Mouse (Mus musculus): ENCODE measurements at regions not wholly inside any gene's neighbourhood (a gene's known extent, or its start where the extent isn't known, plus 50 kb on each side); places are given as distances from the start of the nearest gene placed in this dataset.

DNA sequence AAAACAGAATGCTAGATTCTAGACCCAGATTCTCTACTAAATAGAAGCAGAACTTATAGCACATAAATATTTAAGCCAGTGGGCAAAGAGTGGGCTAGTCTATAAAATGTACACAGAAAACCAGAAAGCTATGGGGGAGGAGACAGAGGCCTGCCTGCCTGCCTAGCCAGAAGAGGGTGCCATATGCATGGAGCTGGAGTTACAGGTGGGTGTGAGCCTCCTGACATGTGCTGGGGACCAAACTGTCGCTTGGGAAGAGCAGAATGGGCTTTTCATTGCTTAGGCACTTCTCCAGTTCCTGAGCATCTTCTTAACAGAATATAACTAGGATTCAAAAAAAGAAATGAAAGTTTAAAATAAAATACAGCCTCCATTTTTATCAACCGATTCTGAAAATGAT is 200.8 kb downstream of the Rap2a start:
- H3K9me3 ChIP-seq (replicated peaks; ENCODE audit: control insufficient read depth, low read length, poor library complexity, severe bottlenecking) = no peaks in the 10 kb centered on the region
- H3K4me3 ChIP-seq (ENCODE audit: low read depth, low read length) = no peak overlapping the region
- no peak overlapping the region for H3K27ac ChIP-seq (ENCODE audit: low read length)
- H3K36me3 ChIP-seq (ENCODE audit: control insufficient read depth, insufficient read depth, low read length) = no peaks in the 10 kb centered on the region
- no peaks in the 10 kb centered on the region for H3K4me1 ChIP-seq (ENCODE audit: control insufficient read depth, insufficient read depth, low read length)
- H3K27me3 ChIP-seq (ENCODE audit: control insufficient read depth, insufficient read depth, low read depth, low read length) = no peaks in the 10 kb centered on the region
- no peak overlapping the region for H3K4me2 ChIP-seq (ENCODE audit: low read length)
- H3K9ac ChIP-seq (ENCODE audit: low read depth, low read length) = no peak overlapping the region
- ATAC-seq = no peak
- 75% methylated on average over 2 of the region's 2 CpGs for WGBS

- ATAC-seq = no peak
- Histone ChIP-seq H3K9ac (ENCODE audit: low read depth, low read length) (no peak overlapping the region), H3K27me3 (ENCODE audit: control insufficient read depth, insufficient read depth, low read depth, low read length) (no peaks in the 10 kb centered on the region), H3K27ac (ENCODE audit: low read length) (no peak overlapping the region), H3K4me1 (ENCODE audit: control insufficient read depth, insufficient read depth, low read length) (no peaks in the 10 kb centered on the region), H3K4me2 (ENCODE audit: low read length) (no peak overlapping the region), H3K4me3 (ENCODE audit: low read depth, low read length) (no peak overlapping the region), H3K9me3 (replicated peaks; ENCODE audit: control insufficient read depth, low read length, poor library complexity, severe bottlenecking) (no peaks in the 10 kb centered on the region), H3K36me3 (ENCODE audit: control insufficient read depth, insufficient read depth, low read length) (no peaks in the 10 kb centered on the region)
- 93% methylated on average over 2 of the region's 2 CpGs for WGBS
Observed at GRCm38 (mm10) chr14:120680272-120680671, 202.0 kb downstream of the Rap2a start.

- no peak overlapping the region for H3K27ac ChIP-seq (ENCODE audit: low read length)
Observed at GRCm38 (mm10) chr14:120685263-120685662, 207.0 kb downstream of the Rap2a start.

DNA sequence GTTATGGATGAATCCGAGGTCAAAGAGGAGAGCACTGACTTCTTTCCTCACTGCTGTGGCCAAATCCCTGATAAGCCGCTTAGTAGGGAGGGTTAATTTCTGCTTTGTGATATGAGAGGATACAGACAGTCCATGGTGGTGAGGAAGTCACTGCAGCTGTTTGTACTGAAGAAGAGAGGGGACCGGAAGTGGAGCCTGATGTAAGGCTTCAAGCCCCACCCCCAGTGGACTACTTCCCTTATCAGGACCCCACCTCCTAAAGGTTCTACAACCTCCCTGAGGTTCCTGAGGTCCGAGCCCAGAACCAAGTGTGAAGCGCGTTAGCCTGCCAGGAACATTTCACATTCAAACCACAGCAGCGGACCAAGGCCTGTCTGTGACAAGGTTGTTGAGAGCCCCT is 207.6 kb downstream of the Rap2a start:
- Histone ChIP-seq H3K27me3 (ENCODE audit: control insufficient read depth, insufficient read depth, low read depth, low read length) (no peaks in the 10 kb centered on the region), H3K9me3 (replicated peaks; ENCODE audit: control insufficient read depth, low read length, poor library complexity, severe bottlenecking) (no peaks in the 10 kb centered on the region), H3K9ac (ENCODE audit: low read depth, low read length) (no peak overlapping the region), H3K4me2 (ENCODE audit: low read length) (no peak overlapping the region), H3K27ac (ENCODE audit: low read length) (no peak overlapping the region), H3K36me3 (ENCODE audit: control insufficient read depth, insufficient read depth, low read length) (no peaks in the 10 kb centered on the region), H3K4me3 (ENCODE audit: low read depth, low read length) (no peak overlapping the region), H3K4me1 (ENCODE audit: control insufficient read depth, insufficient read depth, low read length) (no peaks in the 10 kb centered on the region)
- ATAC-seq = no peak
- WGBS = 94% methylated on average over 7 of the region's 7 CpGs

More at GRCm38 (mm10) chr14:120685263-120685662, 207.0 kb downstream of the Rap2a start:
- Histone ChIP-seq H3K27me3 (ENCODE audit: control insufficient read depth, insufficient read depth, low read depth, low read length) (no peaks in the 10 kb centered on the region), H3K9ac (ENCODE audit: low read depth, low read length) (no peak overlapping the region), H3K4me2 (ENCODE audit: low read length) (no peak overlapping the region), H3K9me3 (replicated peaks; ENCODE audit: control insufficient read depth, low read length, poor library complexity, severe bottlenecking) (no peaks in the 10 kb centered on the region), H3K36me3 (ENCODE audit: control insufficient read depth, insufficient read depth, low read length) (no peaks in the 10 kb centered on the region), H3K4me3 (ENCODE audit: low read depth, low read length) (no peak overlapping the region), H3K4me1 (ENCODE audit: control insufficient read depth, insufficient read depth, low read length) (no peaks in the 10 kb centered on the region)
- no peak for ATAC-seq
- 82% methylated on average over 4 of the region's 4 CpGs for WGBS

DNA sequence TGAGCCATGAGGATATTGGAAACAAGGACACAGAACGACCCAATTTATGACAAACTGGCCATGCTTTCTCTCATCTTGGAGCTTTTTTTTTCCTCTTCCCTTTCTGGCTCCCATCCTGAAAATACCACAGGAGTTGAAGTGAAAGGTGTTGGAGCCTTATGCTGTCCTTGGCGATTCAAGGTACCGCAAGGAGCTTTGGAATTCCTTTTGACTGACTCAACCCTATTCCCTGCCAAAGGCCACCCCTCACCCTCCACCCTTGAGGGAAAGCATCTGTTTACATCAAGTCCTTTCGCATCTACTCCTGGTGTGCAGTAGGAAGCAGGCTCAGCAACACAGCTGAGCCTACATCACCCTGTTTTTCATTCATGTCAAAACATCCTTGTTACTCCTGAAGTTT is 208.5 kb downstream of the Rap2a start:
- H3K9ac ChIP-seq (ENCODE audit: low read depth, low read length) = no peak overlapping the region
- H3K4me2 ChIP-seq (ENCODE audit: low read length) = no peak overlapping the region
- ATAC-seq = no peak
- no peaks in the 10 kb centered on the region for H3K9me3 ChIP-seq (replicated peaks; ENCODE audit: control insufficient read depth, low read length, poor library complexity, severe bottlenecking)
- no peaks in the 10 kb centered on the region for H3K27me3 ChIP-seq (ENCODE audit: control insufficient read depth, insufficient read depth, low read depth, low read length)
- H3K4me1 ChIP-seq (ENCODE audit: control insufficient read depth, insufficient read depth, low read length) = no peaks in the 10 kb centered on the region
- 87% methylated on average over 4 of the region's 4 CpGs for WGBS
- H3K36me3 ChIP-seq (ENCODE audit: control insufficient read depth, insufficient read depth, low read length) = no peaks in the 10 kb centered on the region
- no peak overlapping the region for H3K27ac ChIP-seq (ENCODE audit: low read length)
- H3K4me3 ChIP-seq (ENCODE audit: low read depth, low read length) = no peak overlapping the region

DNA sequence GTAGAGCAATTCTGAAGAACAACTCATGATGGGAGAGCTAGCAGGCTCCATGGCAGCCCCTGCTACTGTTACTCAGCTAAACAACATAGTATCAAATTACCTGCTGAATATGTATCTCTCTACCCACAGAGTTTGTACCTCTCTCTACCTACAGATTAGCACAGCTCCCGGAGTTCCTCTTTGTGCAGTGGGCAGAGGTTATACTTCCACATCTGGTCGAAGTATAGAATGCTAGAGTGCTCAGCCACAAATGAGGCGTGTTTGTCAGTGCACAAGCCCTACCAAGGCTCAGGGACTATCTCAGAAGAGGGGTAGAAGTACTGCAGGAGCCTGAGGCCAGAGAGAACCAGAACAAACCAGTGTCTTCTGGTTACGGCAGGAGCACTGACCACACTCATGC is 211.6 kb upstream of the Ipo5 start:
- no peaks in the 10 kb centered on the region for H3K27me3 ChIP-seq (ENCODE audit: control insufficient read depth, insufficient read depth, low read depth, low read length)
- H3K9ac ChIP-seq (ENCODE audit: low read depth, low read length) = no peak overlapping the region
- H3K4me3 ChIP-seq (ENCODE audit: low read depth, low read length) = no peak overlapping the region
- H3K27ac ChIP-seq (ENCODE audit: low read length) = no peak overlapping the region
- no peak overlapping the region for H3K4me2 ChIP-seq (ENCODE audit: low read length)
- no peak for ATAC-seq
- H3K36me3 ChIP-seq (ENCODE audit: control insufficient read depth, insufficient read depth, low read length) = no peaks in the 10 kb centered on the region
- 78% methylated on average over 4 of the region's 4 CpGs for WGBS
- H3K4me1 ChIP-seq (ENCODE audit: control insufficient read depth, insufficient read depth, low read length) = no peaks in the 10 kb centered on the region
- no peaks in the 10 kb centered on the region for H3K9me3 ChIP-seq (replicated peaks; ENCODE audit: control insufficient read depth, low read length, poor library complexity, severe bottlenecking)

DNA sequence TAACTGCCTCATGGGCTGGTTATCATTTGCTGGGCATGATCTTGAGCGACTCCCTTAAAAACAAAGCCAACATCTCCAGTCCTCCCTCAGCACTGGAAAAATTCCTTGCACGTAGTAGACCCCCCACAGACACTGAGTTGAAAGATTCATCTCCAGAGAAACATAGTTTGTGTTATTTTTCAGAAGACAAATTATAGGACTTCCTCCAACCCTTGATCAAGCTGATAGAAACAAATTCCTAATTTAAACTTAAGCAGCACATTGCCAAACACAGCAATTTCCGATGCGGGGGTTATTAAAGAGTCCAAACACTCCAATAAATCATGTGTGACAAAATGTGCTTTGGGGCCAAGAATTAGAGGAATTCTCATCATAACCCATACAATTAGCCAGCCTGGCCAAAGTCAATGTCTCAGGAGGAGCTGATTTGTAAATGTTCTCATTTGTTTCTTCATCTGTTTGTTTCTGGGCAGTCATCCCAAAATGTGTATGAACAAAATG is 205.7 kb upstream of the Ipo5 start:
- H3K4me2 ChIP-seq (ENCODE audit: low read length) = no peak overlapping the region
- H3K9ac ChIP-seq (ENCODE audit: low read depth, low read length) = no peak overlapping the region
- H3K27ac ChIP-seq (ENCODE audit: low read length) = no peak overlapping the region
- no peaks in the 10 kb centered on the region for H3K9me3 ChIP-seq (replicated peaks; ENCODE audit: control insufficient read depth, low read length, poor library complexity, severe bottlenecking)
- H3K4me3 ChIP-seq (ENCODE audit: low read depth, low read length) = no peak overlapping the region
- H3K27me3 ChIP-seq (ENCODE audit: control insufficient read depth, insufficient read depth, low read depth, low read length) = no peaks in the 10 kb centered on the region
- no peaks in the 10 kb centered on the region for H3K36me3 ChIP-seq (ENCODE audit: control insufficient read depth, insufficient read depth, low read length)
- H3K4me1 ChIP-seq (ENCODE audit: control insufficient read depth, insufficient read depth, low read length) = peaks cover 8% of the 10 kb centered on the region; the same call in 1 of the 2 replicates
- 80% methylated on average over 4 of the region's 4 CpGs for WGBS
- ATAC-seq = no peak

DNA sequence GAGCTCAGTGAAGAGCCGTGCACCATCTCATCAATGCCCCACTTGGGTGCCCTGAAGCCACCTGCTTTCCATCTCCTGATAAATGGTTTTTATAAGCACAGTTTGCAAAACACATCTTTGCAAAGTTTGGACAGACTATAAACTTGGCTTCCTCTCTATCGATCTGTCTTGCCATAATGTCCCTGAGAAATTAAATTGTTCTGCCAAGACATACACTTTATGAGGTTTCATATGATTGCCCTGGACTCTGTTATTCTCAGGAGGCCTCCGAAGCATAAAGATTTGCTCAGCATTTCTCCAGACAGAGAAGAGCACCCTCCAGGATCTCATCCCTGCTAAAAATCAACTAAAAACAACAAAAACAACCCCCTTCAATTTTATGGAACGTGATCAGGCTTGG is 200.2 kb upstream of the Ipo5 start:
- Histone ChIP-seq H3K9me3 (replicated peaks; ENCODE audit: control insufficient read depth, low read length, poor library complexity, severe bottlenecking) (no peaks in the 10 kb centered on the region), H3K27ac (ENCODE audit: low read length) (no peak overlapping the region), H3K27me3 (ENCODE audit: control insufficient read depth, insufficient read depth, low read depth, low read length) (no peaks in the 10 kb centered on the region), H3K4me2 (ENCODE audit: low read length) (no peak overlapping the region), H3K4me3 (ENCODE audit: low read depth, low read length) (no peak overlapping the region), H3K36me3 (ENCODE audit: control insufficient read depth, insufficient read depth, low read length) (no peaks in the 10 kb centered on the region), H3K9ac (ENCODE audit: low read depth, low read length) (no peak overlapping the region), H3K4me1 (ENCODE audit: control insufficient read depth, insufficient read depth, low read length) (peaks cover 8% of the 10 kb centered on the region; the same call in 1 of the 2 replicates)
- ATAC-seq = no peak
- WGBS = 91% methylated on average over 4 of the region's 4 CpGs

DNA sequence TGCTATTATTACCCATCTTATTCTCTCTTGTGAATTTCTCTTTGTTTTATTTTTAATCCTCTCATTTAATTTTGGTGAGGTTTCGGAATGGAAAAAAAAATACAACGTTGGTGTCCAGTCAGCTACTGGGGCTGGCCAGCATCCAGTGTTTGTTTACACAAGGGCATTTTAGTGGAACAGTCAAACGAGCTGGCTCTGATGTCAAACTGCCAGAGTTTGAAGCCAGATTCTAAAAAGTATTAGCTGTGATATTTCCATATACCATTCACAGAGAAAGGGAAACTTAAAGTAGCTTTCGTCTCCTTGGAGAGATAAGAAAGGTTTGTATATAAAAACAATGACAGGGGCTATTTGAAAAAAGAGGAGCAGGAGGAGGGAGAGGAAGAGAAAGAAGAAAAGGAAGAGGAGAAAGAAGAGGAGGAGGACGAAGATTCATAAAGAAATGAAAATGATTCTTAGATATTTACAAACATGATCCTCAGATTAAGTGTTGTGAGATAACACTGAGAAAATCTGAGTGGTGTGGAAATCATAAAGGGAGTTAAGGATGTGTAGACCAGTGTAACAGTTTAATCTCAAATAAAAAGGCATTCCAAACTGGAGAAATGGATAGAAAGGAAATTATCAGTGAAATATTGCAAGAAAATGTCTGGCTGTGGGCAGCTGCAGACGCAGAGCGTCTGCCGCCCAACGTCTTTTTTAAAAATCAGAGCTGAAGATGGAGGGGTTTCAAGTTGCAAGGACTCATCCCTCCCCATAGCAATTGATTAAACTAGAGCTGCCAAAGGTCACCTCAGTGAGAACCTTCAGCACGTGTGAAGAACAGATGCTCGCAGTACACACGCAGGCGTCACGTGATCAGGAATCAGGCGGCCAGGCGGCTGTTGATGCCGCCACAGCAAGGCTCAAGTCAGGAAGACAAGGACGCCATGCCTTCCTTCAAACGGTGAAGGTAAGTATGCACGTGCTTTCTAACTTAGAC is 190.3 kb upstream of the Ipo5 start:
- Histone ChIP-seq H3K4me1 (ENCODE audit: control insufficient read depth, insufficient read depth, low read length) (no peaks in the 10 kb centered on the region), H3K4me2 (ENCODE audit: low read length) (no peak overlapping the region), H3K9me3 (replicated peaks; ENCODE audit: control insufficient read depth, low read length, poor library complexity, severe bottlenecking) (no peaks in the 10 kb centered on the region), H3K9ac (ENCODE audit: low read depth, low read length) (no peak overlapping the region), H3K36me3 (ENCODE audit: control insufficient read depth, insufficient read depth, low read length) (no peaks in the 10 kb centered on the region), H3K27ac (ENCODE audit: low read length) (no peak overlapping the region), H3K4me3 (ENCODE audit: low read depth, low read length) (no peak overlapping the region), H3K27me3 (ENCODE audit: control insufficient read depth, insufficient read depth, low read depth, low read length) (no peaks in the 10 kb centered on the region)
- 82% methylated on average over 20 of the region's 20 CpGs for WGBS
- no peak for ATAC-seq

All from midbrain, embryonic 16.5 days (tissue).